Mouse (Mus musculus) granulocyte monocyte progenitor cell, adult 5-6 weeks (primary cell): ENCODE measurements around the gene Snrk. TPM values are rescaled to one million over a fixed set of nuclear protein-coding genes. Genes with fewer than 3 reads are reported as not detected.
A peak's percentile ranks its signal among the peaks of the same experiment; 100 is the strongest.

Experiments used
- ATAC-seq: replicated peaks from 2 replicates; pipeline ENCODE4 v1.8.0; 2016; ENCODE audit warnings: mild to moderate bottlenecking, moderate TSS enrichment, inconsistent platforms; ENCODE audit not compliant: poor library complexity, severe bottlenecking
- total RNA-seq, 2 experiments: library from RNA; stranded (forward) in 1 of 2; stranded (reverse) in 1 of 2; fragments of 200-712, 200-1000 nt in 1 of 2; fragments of >200 nt in 1 of 2; fragmentation: Nextera tagmentation in 1 of 2; gene quantifications; 2 replicates each; pipeline ENCODE4 v1.2.3; 2014 to 2017

Snrk gene
- total RNA-seq (2014; fragmentation: Nextera tagmentation), result 15.4 and 17.8 TPM in 2 replicates
- total RNA-seq (2017), result 19.8 and 25.9 TPM in 2 replicates

- ATAC-seq, result peak; percentile 71
These were observed at the start of gene Snrk for GRCm38 (mm10) chr9:122117112-122117616. TSS of gene Snrk (plus strand) at chr9:122117266.

DNA sequence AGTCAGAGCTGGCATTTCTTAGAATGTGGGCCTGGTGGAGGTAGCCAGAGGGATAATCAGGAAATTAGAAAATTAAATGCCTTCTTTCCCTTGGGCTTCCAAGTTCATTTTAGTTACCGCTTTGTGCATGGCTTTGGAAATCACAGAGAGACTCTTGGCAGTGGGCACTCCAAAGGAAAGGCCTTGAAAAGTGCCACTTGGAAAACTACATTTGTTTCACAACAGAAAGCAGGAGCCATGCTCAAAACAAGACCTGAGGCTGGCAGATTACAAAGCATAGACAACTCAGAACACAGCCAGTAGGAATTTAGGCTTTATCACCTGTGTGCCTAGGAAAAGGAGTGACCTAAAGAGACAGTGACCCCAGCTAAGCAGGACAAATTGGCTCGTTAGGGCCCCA, 49.4 kb upstream of the Snrk start:
- no peak for ATAC-seq

DNA sequence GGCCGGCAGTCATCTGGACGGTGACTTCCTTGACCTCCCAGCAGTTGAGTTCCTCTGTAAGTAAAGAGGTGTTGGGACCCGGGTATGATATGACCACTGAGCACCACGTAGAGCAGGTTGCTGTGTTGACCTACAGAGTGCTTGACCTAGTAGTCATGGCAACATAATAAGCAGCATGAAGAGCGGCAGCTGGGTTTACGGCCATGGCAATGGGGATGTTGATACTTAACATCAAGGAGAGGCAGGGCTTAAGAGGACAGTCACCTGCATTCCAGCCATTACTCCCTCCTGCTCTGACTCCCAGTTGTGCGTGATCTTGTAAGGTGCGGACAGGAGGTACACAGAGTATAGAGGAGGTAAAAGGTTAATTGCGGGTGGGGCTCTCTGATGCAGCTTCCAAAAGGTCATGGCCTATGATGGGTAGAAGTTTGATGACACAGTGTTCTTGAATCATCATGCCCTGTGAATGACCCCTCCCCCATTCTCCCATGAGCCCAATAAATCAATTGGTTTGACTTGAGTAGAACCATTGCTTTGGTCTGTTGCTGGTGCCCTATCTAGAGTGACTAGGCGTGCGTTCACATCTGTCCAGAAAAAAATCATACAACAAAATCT, 47.4 kb upstream of the Snrk start:
- ATAC-seq, result no peak

- no peak for ATAC-seq
These were observed 43.1 kb upstream of the Snrk start for GRCm38 (mm10) chr9:122073980-122074379.

GRCm38 (mm10) chr9:122074575-122074974, 42.5 kb upstream of the Snrk start:
- ATAC-seq, result no peak

GRCm38 (mm10) chr9:122078456-122078855, 38.6 kb upstream of the Snrk start:
- ATAC-seq, result no peak

DNA sequence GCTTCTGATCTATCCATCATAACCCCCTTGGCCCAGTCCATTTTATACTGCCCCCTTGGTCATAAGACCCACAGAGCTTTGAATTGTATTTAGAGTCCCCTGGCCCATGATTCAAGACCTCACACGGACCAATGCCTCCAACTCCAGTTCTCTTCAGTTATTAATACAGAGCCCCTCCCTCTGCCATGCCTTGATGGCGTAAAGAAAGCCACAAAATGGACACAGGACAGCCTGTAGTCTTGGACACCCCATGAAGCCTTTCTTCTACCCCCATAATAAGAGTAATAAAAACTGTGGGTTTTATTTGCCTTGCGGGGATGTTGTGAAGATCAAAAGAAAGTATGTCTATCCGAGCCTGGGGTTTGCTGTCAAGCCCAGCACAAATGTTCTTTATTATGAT, 33.4 kb upstream of the Snrk start:
- no peak for ATAC-seq

- no peak for ATAC-seq
These were observed 32.9 kb upstream of the Snrk start for GRCm38 (mm10) chr9:122084175-122084574.

DNA sequence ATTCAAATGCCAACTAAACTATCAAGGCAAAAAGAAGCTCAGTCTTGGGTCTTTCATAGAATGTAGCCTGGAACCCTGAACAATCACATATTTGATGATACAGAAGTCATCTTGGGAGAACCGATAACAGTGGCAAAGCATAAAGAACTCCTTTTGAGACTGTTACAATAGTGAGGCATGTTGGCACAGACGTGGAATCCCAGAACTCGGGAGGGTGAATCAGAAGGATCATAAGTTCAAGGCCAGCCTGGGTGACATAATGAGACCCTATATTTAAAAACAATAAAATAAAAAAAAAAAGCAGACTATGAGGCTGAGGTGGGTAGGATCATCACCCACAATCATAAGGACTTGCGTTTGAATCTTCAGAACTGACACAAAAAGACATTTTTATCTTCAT, 32.4 kb upstream of the Snrk start:
- no peak for ATAC-seq

GRCm38 (mm10) chr9:122085055-122085454, 32.0 kb upstream of the Snrk start:
- no peak for ATAC-seq

DNA sequence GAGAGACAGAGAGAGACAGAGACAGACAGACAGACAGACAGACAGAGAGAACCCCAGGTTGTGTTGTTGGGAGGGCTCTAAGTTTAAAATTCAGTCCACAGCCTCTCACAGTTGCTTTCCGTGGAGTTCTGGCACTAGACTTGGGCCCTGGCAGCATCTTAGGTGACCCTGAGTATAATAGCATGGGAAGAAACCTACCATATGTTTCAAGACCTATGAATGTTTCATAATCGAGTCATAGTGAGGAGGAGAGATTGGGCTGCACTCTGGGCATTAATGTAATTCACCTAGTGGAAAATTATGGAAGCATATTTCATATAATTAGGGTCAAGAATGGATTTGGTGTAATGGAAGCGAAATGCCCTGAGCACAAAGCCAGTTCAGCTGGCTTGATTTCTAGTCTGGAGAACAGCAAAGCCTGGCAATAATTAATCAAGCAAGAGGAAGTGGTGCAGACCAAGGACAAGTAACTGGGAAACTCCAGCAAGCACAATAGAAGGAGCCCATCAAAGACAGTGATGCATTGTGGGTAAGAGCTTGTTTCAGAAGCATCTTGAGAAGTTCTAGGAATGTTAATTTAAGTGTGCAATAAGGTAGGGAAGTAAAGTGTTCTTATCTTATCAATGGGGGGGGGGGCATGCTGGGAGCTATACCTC, 31.4 kb upstream of the Snrk start:
- no peak for ATAC-seq

- ATAC-seq, result no peak
These were observed 30.0 kb upstream of the Snrk start for GRCm38 (mm10) chr9:122087086-122087485.

DNA sequence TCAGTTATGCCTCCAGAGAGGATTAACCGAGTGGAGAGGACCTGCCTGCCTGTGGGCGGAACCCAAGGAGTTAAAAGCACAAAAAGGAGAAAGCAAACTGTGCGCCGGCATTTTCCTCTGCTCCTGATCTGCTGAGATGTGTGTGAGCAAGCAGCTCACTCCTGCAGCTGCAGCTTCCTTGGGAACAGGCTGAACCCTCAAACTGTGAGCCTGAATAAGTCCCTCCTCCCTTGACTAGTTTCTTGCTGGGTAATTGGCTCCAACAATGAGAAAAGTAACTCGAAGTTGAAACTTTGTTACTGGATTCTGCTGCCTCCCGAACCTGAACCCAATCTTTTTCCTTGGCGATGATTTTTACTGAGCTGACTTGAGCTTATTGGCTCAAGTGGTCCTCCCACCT, 25.9 kb upstream of the Snrk start:
- ATAC-seq, result no peak

DNA sequence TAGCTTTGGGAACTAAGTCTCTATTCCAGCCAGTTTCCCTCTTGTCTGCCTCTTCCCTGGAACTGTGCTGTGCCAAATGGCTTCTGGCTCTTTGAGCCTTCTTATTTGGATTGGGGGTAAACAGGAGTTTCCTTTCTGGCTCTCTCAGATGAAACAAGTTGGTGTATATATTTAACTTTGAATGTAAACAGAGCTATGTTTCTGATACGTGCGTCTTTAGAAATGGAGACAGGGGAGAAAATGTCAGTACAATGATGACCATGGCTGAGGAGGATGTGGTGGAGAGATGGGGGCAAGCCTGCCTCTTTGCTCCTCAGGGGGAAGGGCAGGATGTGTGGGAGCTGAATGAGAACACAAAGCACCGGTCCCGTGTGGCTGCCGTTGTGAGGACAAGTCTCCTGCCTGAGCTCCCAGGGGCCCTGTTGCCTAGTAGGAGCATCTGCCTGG, 25.3 kb upstream of the Snrk start:
- ATAC-seq, result no peak

DNA sequence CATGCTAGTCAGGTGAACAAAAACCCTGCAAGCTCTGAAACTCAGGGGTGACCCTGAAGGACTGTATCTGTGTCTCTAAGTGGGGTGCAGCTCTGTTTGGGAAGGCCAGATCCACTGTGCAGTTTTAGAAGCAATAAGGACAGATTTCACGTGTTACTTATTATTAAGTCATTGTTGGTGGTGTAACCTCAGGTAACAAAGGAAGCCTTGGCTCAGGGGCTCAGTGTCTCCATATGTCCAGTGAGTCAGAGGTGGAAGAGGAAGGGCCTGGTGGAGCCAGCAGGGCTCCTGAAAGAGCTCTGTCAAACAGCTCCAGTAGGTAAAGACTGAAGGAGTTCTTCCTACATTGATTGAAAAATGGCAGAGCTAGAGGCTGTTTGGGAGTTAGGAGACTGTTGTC, 22.9 kb upstream of the Snrk start:
- no peak for ATAC-seq

DNA sequence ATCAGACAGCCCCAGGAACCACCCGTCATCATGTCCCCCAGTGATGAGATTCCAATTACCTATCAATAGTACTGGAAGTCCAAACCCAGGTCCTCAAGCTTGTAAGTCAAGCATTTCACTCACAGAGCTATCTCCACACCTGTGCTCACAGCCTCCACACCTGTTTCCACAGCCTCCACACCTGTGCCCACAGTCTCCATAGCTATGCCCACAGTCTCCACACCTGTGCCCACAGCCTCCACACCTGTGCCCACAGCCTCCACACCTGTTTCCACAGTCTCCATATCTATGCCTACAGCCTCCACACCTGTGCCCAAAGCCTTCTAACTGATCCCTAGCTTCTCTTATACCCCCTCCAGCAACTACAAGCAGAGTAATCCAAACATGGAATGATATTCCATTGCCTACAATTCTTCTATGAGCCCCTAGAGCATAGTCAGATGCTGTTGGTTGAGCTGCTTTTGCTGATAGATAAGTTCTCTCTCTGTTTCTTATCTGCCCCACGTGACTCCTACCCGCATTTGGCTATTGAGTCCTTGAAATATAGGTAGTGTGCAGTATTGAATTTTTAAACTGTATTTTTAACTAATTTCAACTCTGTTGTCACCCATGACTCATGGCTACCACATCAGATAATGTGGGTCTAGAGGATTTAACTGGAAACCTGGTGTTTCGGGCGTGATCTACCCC, 20.1 kb upstream of the Snrk start:
- ATAC-seq, result no peak

GRCm38 (mm10) chr9:122097535-122097934, 19.5 kb upstream of the Snrk start:
- no peak for ATAC-seq

- no peak; the same call in 1 of the 2 replicates for ATAC-seq
These were observed 16.4 kb upstream of the Snrk start for GRCm38 (mm10) chr9:122100584-122101127.

- ATAC-seq, result no peak
These were observed 15.9 kb upstream of the Snrk start for GRCm38 (mm10) chr9:122101196-122101595.

GRCm38 (mm10) chr9:122103550-122104284, 13.3 kb upstream of the Snrk start:
- ATAC-seq, result no peak
